Mouse (Mus musculus): ENCODE results near the gene Gm14444.
"Not testable (repeated sequence)": the region's sequence is repeated elsewhere in the genome, so short reads cannot be mapped to it uniquely, and the experiment has no call there.

The Gm14444 gene

GRCm38 (mm10) chr2:175010022-175010421 lies at the start of gene Gm14444:
Gene Gm14444, plus strand, starts transcription at chr2:175010241.
- DNase-seq (ENCODE audit: low spot score in 2 of 2) = not testable (repeated sequence)

GRCm38 (mm10) chr2:174965466-174965865 lies 44.6 kb upstream of the Gm14444 start:
- DNase-seq (ENCODE audit: low spot score in 2 of 2) = not testable (repeated sequence)

DNA sequence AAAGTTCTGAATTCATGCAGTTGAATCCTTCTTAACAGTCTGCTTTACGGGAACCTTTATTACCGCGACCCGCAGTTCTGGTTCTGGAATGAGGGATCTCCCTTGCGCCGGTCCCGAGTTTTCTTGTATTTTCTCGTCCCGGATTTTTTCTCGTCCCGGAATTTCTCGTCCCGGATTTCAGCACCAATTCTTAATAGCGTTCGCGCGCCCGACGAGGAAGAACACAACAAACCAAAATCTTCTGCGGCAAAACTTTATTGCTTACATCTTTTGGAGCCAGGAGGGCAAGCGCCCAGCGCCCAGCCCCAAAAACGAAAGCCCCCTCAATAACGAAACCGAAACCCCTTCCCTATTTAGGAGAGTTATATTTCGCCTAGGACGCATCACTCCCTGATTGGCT lies 34.2 kb downstream of the Gm14444 start:
- not testable (repeated sequence) for DNase-seq (ENCODE audit: low spot score in 2 of 2)

DNA sequence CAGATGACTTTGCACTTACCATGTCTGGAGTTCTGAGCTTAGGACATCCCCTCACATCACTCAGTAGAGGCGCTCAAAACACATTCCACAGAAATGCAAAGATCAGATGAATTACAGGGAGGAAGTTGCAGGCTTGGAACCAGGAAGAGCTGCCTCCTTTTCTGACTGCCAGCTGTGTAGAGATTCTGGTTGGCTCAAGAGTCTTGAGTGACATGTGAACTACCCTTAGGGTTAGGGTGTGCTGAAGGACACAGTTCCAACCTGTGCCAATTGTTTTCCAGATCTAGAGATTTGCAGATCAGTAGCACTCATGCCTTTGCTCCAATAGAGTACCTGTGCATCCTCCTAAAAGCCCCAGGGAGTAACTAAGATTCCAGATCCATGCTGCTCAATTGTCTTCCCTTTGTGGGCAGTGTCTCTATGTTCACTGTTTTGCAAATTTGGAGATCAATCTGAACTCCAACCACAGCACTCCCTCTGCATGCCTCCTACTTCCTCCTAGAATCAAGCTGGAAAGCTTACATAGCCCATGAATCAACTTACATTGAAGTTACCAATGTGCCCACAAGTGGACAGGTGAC lies 57.7 kb downstream of the Gm14444 start, which contains the start of gene Gm14393:
Gene Gm14393 (minus strand): TSS at position 101 of the 581 bp plus-strand sequence.
- DNase-seq (ENCODE audit: low spot score in 2 of 2) = not testable (repeated sequence)

Measured in frontal cortex, postnatal 14 days (tissue).